Mouse (Mus musculus): ENCODE results near the gene Scgb3a1. TPM values are rescaled to one million over a fixed set of nuclear protein-coding genes. Genes with fewer than 3 reads are reported as not detected.
A peak's percentile ranks its signal among the peaks of the same experiment; 100 is the strongest.

Scgb3a1 gene
- total RNA-seq (2021) = not detected
- long read RNA-seq, experiment 1 = 0 reads
- long read RNA-seq, experiment 2, partial matches to known transcripts = 0 of 3 reads
- long read RNA-seq, experiment 2, other reads (novel, unspliced or antisense) = 3 of 3 reads

DNA sequence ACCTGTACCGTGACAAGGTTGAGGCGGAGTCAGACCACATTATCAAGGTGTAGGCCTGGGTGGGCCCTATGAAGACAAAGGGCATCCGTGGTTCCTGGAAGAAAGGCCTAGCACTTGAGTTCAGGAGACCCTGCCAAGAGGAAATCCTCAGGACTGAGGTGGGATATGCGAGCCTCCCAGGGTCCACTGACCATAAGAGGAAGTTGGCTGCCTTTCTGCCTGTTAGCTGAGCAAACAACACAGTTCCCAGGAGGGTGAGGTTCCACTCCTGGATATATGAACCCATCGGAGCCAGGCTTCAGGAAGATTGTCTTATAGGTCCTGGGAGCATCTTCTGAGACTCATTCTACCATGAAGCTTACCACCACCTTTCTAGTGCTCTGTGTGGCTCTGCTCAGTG, at the start of gene Scgb3a1:
Gene Scgb3a1, plus strand, starts transcription at position 301 of the 400 bp plus-strand sequence.
- Histone ChIP-seq H3K27ac (no peak within 1 kb of the TSS), H3K4me3 (no peak within 1 kb of the TSS)
- no peak for TF ChIP-seq CTCF (conservative IDR thresholded peaks at IDR 0.05)
- DNase-seq (ENCODE audit: low spot score in 2 of 2) = no peak

DNA sequence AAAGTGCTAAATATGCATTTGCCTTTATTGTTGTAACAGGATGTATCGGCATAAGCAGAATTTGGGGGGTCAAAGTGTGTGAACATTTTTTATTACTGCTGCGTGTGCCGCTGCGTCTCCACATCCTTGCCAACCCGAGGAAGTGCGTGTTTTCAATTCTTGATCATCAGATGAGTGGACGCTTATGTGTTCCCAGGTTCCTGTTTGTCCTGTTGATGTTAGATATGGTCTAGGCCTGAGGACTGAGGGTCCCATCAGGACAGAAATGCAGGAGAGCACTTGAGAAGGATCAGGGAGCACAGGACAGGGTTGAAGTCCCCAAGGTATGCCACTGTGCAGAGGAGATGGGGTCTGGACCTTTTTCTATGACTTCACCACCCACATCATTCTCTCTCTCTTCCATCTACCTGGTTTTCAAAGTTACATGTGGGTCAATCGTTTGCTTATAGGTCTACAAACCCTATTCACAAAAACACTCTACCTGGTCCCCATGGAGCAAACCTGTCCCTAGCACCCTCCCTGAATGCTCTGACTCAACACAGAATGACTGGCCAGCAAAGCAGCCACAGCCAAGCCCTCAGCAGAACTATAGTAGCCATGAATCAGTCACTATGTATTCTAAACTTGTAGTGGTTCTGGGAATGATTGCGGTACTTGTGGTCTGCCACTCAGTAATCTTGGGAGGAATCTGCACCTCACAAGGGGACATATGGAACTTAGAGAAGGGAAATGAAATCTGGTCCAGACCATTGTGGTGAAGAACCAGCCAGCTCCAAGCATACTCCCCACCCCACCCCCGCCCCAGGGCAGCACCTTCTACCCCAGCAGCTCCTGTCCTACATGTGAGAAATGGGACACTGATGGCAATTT, 47.3 kb upstream of the Scgb3a1 start:
- Histone ChIP-seq H3K4me3 (no peak overlapping the region), H3K27ac (no peak overlapping the region)
- no peak for DNase-seq (ENCODE audit: low spot score in 2 of 2)
- TF ChIP-seq CTCF (conservative IDR thresholded peaks at IDR 0.05) = no peak

DNA sequence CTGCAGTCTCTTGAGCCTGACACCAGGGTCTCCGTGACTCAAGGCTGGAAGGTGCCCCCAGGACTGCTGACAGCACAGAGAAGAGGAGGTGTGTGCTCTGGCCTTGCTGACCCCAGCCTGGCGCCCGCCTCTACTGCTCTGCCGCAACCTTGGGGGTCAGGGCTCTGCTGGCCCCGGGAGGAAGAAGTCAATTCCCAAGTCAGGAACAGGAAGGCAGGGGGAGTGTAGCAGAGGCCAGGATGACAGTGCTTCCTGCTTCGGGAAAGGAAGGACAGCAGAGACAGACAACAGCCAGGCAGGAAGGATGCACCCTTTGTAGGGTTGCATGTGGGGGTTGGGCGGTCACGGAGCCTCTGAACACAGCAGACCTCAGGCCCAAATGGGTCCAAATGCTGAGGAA, 44.9 kb upstream of the Scgb3a1 start:
- Histone ChIP-seq H3K27ac (no peak overlapping the region), H3K4me3 (no peak overlapping the region)
- no peak for DNase-seq (ENCODE audit: low spot score in 2 of 2)
- TF ChIP-seq CTCF (conservative IDR thresholded peaks at IDR 0.05) = no peak

DNA sequence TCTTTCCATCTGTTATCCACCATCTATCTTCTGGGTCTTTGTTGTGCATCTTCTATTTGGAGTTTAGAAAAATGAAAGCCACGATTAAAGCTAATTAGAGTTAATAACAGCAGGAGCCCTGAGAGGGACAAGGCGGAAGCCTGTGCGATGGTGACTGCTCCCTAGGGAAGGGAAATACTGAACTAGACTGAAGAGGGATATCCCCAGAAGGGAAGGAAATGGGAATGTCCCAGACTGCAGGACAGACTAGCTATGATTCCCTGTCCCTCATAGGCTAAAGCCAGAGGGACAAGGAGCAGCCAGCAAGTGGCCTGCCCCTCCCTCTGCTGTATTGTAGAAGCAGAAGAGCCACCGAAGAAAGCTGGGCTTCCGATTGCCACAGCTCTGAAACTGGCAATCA, 41.5 kb upstream of the Scgb3a1 start:
- no peak for DNase-seq (ENCODE audit: low spot score in 2 of 2)
- Histone ChIP-seq H3K27ac (no peak overlapping the region), H3K4me3 (no peak overlapping the region)
- TF ChIP-seq CTCF (conservative IDR thresholded peaks at IDR 0.05) = no peak

DNA sequence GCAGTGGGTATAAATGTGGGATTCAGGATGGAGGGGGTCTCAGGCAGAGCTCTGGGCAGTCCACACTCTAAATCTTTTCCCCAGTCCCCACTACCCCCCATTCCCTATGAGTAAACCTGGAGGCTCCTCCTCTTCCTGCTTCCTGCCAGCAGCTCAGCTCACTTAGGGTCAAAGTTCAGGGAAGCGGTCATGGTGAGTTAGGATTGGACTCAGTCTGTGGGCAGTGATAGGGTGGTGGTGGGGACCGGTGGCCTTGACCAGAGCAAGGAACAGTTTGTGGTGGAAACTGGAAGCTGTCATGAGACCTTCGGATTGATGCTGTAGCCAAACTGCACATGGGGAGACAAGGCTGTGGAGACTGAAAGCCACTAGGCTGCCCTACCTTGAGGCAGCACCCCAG, 39.3 kb upstream of the Scgb3a1 start:
- no peak overlapping the region for H3K27ac ChIP-seq
- TF ChIP-seq CTCF (conservative IDR thresholded peaks at IDR 0.05) = no peak
- no peak for DNase-seq (ENCODE audit: low spot score in 2 of 2)
- no peak overlapping the region for H3K4me3 ChIP-seq

DNA sequence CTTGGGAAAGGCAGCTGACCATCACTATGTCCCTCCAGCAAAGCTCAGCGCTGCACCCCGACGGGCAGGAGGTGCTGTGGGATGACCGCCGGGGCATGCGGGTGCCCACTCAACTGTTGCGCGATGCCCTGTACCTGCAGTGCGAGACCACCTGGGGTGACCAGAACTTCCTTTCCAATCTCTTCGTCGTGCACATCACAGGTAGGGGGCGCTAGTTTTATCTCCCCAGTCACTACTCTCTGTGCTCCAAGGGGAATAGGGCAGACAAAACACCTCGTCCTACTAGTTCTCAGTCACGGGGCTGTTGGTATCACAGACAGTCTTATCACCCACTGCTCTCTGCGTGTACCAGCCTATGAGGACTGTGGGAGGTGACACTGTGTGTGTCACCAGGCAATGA, 37.5 kb upstream of the Scgb3a1 start:
- Histone ChIP-seq H3K4me3 (no peak overlapping the region), H3K27ac (no peak overlapping the region)
- DNase-seq (ENCODE audit: low spot score in 2 of 2) = no peak
- peak; percentile 46 for TF ChIP-seq CTCF (conservative IDR thresholded peaks at IDR 0.05)

DNA sequence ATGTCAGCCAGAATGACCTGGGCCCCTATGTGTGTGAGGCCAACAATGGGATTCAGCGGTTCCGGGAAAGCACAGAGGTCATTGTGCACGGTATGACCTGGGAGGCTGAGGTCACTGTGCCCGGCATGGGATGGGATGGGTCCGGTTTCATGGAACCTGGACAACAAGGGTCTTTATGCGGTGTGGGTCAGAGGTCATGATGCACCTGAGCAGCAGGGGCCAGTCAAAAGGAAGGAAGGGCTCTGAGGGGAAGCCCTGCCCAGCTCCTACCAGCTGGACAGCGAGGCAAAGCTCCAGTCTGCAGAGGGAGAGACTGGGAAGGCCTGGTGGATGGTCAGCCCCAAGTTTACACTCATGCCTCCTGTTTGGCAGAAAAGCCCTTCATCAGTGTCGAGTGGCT, 36.7 kb upstream of the Scgb3a1 start:
- no peak overlapping the region for H3K4me3 ChIP-seq
- no peak for TF ChIP-seq CTCF (conservative IDR thresholded peaks at IDR 0.05)
- no peak overlapping the region for H3K27ac ChIP-seq
- DNase-seq (ENCODE audit: low spot score in 2 of 2) = no peak

DNA sequence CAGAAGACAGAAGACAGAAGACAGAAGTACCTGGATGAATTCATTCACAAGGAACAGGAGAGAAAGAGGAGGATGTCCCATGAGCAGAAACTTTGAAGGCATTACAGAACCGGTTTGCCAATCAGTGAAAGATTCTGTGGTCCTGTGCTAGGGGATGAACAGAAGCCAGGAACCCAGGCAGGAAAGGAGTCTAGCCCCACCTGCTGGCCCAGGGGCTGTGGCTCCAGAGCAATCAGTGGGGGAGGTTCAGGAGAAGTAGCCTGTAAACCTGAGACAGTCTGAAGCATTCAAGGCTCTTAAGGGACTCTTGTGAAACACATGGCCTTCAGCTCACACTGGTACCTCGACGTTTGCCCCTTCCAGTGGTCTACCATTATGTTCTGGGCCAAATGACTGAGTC, 32.3 kb upstream of the Scgb3a1 start:
- DNase-seq (ENCODE audit: low spot score in 2 of 2) = no peak
- TF ChIP-seq CTCF (conservative IDR thresholded peaks at IDR 0.05) = peak; percentile 60

DNA sequence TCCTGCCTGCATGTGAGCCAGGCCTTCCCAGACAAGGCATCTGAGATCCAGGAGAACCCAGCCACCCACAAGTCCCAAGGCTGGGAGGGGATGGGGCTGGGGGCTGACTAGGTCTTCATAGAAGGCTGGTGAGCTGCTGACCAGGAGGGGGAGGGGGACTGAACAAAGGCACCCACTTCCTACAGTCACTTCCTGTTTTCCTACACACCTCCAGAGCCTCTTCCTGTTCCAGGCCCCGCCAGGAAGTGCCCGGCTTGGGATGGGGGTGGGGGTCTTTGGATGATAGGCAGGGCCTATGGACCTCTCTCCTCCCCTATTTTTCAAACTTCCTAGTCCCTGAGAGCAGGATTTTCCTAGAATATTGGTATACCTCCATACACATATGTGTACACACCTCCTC, 31.2 kb upstream of the Scgb3a1 start:
- no peak overlapping the region for H3K27ac ChIP-seq
- no peak for TF ChIP-seq CTCF (conservative IDR thresholded peaks at IDR 0.05)
- DNase-seq (ENCODE audit: low spot score in 2 of 2) = no peak
- no peak overlapping the region for H3K4me3 ChIP-seq

More for the DNA sequence above, 32.3 kb upstream of the Scgb3a1 start:
- Histone ChIP-seq H3K4me3 (no peak overlapping the region), H3K27ac (no peak overlapping the region)

DNA sequence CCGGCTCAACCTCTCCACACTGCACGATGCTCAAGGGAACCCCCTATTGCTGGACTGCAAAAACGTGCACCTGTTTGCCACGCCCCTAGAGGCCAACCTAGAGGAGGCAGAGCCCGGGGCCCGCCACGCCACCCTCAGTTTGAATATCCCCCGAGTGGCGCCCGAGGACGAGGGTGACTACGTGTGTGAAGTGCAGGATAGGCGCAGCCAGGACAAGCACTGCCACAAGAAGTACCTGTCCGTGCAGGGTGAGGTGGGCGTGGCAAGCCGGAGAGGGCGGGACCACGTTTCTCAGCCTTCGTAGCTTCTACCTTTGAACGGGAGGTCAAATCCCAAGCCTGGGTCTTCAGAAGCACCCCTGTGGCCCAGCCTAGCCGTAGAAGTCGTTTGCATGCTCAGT, 29.3 kb upstream of the Scgb3a1 start:
- Histone ChIP-seq H3K27ac (no peak overlapping the region), H3K4me3 (peak overlapping the region; percentile 13; the same call in 1 of the 2 replicates)
- DNase-seq (ENCODE audit: low spot score in 2 of 2) = no peak
- TF ChIP-seq CTCF (conservative IDR thresholded peaks at IDR 0.05) = no peak

DNA sequence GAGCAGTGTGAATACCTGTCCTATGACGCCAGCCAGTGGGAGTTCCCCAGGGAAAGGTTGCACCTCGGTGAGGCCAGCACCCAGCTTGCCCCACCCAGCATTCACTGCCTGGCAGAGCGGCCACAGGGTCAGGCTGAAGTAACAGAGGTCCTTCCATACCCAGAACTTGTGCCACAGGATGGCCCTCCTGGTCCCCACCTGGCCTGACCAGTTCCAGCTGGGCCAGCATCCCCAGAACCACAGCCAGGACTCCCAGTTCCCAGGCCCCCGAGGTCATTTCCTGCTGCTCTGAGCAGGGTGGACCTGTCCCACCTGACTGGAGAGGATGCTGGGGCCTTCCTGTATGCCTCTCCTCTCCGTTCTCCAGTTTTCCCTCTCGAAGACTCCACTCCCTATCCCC, 27.7 kb upstream of the Scgb3a1 start:
- Histone ChIP-seq H3K27ac (no peak overlapping the region), H3K4me3 (no peak overlapping the region)
- no peak for TF ChIP-seq CTCF (conservative IDR thresholded peaks at IDR 0.05)
- DNase-seq (ENCODE audit: low spot score in 2 of 2) = no peak

DNA sequence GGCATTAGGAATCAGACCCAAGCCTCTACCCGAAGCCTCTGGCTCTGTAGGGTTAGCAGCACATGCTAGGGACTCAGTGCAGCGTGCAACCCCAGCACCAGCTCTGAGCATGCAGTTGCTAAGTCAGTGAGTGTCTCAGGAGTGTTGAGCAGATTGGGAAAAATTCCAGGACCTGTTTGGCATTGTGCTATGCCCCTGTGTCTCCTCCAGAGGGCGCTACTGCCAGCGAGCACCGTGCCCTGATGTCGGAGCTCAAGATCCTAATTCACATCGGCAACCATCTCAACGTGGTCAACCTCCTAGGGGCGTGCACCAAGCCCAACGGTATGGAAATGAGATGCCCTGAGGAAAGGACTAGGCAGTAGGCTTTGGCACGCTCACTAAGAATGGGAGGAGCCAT, 27.0 kb upstream of the Scgb3a1 start:
- TF ChIP-seq CTCF (conservative IDR thresholded peaks at IDR 0.05) = peak; percentile 77
- no peak for DNase-seq (ENCODE audit: low spot score in 2 of 2)
- H3K4me3 ChIP-seq = no peak overlapping the region
- H3K27ac ChIP-seq = no peak overlapping the region

DNA sequence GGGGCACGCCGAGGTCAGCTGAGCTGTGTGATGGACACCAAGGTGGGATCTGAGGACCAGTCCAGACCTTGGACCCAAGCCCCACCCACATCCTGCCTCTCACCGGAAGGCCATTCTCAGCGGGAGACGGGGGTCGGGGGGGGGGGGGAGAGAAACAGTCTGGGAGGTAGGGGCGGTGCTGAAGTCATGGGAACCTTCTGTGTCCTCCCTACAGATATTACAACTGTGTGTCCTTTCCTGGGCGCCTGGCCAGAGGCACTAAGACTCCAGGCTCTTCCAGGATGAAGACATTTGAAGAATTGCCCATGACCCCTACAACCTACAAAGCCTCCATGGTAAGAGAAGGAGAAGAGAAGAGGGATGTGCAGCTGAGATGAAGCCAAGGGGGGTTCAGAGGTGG, 17.7 kb upstream of the Scgb3a1 start:
- no peak for DNase-seq (ENCODE audit: low spot score in 2 of 2)
- no peak for TF ChIP-seq CTCF (conservative IDR thresholded peaks at IDR 0.05)
- Histone ChIP-seq H3K27ac (no peak overlapping the region), H3K4me3 (no peak overlapping the region)
